Mouse (Mus musculus): ENCODE measurements around the gene Ptprd. TPM values are rescaled to one million over a fixed set of nuclear protein-coding genes. Genes with fewer than 3 reads are reported as not detected.
A peak's percentile ranks its signal among the peaks of the same experiment; 100 is the strongest.

The Ptprd gene
- polyA plus RNA-seq, 1 experiment from 2014 or later = 14.9 TPM

DNA sequence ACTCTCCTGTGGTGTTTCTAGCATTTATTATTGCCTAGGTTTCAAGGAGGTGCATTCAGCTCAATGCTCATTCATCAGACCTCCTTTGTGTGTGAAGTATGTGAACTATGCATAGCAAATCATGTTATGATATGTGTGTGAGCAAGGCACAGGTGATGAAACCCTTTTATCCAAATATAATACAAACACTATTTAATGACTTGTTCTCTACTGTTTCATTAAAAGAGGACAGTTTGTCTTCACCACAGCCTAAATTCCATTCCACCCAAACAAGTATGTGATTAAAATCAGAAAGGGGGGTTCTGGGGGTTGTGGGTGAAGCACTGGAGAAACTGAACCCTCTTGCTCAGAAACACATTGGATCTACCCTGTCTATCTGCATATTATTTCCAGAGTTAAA, 1752.1 kb downstream of the Ptprd start:
- DNase-seq (ENCODE audit: low spot score) (no peak), ATAC-seq (no peak)
- H3K9ac ChIP-seq (replicated peaks; ENCODE audit: low read depth) = no peak overlapping the region
- TF ChIP-seq CTCF (IDR thresholded peaks at IDR 0.05) (no peak), EP300 (IDR thresholded peaks at IDR 0.05) (no peak)
- no peaks in the 10 kb centered on the region for H3K27me3 ChIP-seq (replicated peaks; ENCODE audit: insufficient read depth, low read length)
- no peaks in the 10 kb centered on the region for H3K36me3 ChIP-seq (ENCODE audit: insufficient read depth, low read length)
- H3K4me1 ChIP-seq (ENCODE audit: insufficient read depth, low read depth, low read length) = no peaks in the 10 kb centered on the region
- H3K9me3 ChIP-seq (ENCODE audit: low read length) = no peaks in the 10 kb centered on the region
- H3K4me3 ChIP-seq (ENCODE audit: low read depth, low read length) = no peak overlapping the region
- no peak overlapping the region for H3K27ac ChIP-seq (ENCODE audit: low read length)
- no peak overlapping the region for H3K4me2 ChIP-seq (replicated peaks; ENCODE audit: low read depth, low read length)

DNA sequence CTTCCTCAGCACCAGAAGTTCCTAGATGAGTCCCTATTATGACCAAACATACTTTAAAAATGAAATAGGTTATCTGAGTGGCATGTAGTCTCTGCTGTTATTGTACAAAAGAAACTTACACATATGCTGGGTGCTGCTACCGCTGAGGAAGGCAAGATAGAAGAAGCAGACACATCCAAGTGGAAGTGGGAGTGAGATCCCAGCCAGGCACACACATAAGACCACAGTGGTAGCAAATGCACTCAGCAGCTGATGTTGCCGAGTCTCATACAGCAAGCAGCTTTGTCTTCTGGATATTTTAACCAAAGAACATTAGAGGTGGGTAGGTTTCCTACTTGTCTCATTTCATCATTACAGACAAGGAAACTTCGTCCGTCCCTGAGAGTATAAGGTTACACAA, 1759.5 kb downstream of the Ptprd start:
- Histone ChIP-seq H3K36me3 (ENCODE audit: insufficient read depth, low read length) (no peaks in the 10 kb centered on the region), H3K4me2 (replicated peaks; ENCODE audit: low read depth, low read length) (no peak overlapping the region), H3K9me3 (ENCODE audit: low read length) (no peaks in the 10 kb centered on the region), H3K4me1 (ENCODE audit: insufficient read depth, low read depth, low read length) (no peaks in the 10 kb centered on the region), H3K27me3 (replicated peaks; ENCODE audit: insufficient read depth, low read length) (no peaks in the 10 kb centered on the region), H3K9ac (replicated peaks; ENCODE audit: low read depth) (no peak overlapping the region), H3K27ac (ENCODE audit: low read length) (no peak overlapping the region), H3K4me3 (ENCODE audit: low read depth, low read length) (no peak overlapping the region)
- no peak for DNase-seq (ENCODE audit: low spot score)
- TF ChIP-seq CTCF (IDR thresholded peaks at IDR 0.05) (no peak), EP300 (IDR thresholded peaks at IDR 0.05) (no peak)
- 76% methylated on average over 4 of the region's 4 CpGs for whole genome bisulfite sequencing
- no peak for ATAC-seq

DNA sequence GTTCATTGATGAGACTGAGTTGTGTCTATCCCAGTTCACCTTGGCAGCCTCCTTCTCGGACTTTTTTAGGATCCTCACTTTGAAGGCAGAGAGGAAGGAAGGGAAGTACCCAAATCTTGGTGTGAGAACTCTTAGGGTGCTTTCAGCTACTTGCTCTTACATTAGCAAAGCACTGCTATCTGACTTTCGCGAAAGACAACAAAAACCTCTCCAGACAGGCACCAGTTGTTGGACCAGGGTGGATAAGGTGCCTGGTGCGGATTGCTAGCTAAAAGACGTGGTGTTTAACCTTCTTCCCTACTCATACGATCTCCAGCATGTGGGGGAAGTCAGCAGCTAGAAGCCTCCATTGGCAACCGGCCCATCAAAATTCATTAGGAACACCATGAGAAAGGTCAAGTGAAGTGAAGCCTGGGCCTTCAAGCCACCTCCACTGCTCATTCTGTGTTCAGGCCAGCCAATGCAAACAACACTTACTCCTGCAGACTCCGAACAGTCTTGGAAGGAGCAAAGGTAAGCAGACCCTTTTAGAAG, 1760.7 kb downstream of the Ptprd start:
- WGBS = 31% methylated on average over 8 of the region's 8 CpGs
- no peak overlapping the region for H3K27ac ChIP-seq (ENCODE audit: low read length)
- H3K4me3 ChIP-seq (ENCODE audit: low read depth, low read length) = 0 out of 2 replicates have a peak overlapping the region, but pooled peaks have one; percentile 87
- H3K4me2 ChIP-seq (replicated peaks; ENCODE audit: low read depth, low read length) = peak overlapping the region; percentile 96
- DNase-seq (ENCODE audit: low spot score) (no peak), ATAC-seq (no peak)
- no peaks in the 10 kb centered on the region for H3K9me3 ChIP-seq (ENCODE audit: low read length)
- TF ChIP-seq CTCF (IDR thresholded peaks at IDR 0.05) (no peak), EP300 (IDR thresholded peaks at IDR 0.05) (no peak)
- no peaks in the 10 kb centered on the region for H3K27me3 ChIP-seq (replicated peaks; ENCODE audit: insufficient read depth, low read length)
- H3K9ac ChIP-seq (replicated peaks; ENCODE audit: low read depth) = no peak overlapping the region
- no peaks in the 10 kb centered on the region for H3K4me1 ChIP-seq (ENCODE audit: insufficient read depth, low read depth, low read length)
- no peaks in the 10 kb centered on the region for H3K36me3 ChIP-seq (ENCODE audit: insufficient read depth, low read length)

DNA sequence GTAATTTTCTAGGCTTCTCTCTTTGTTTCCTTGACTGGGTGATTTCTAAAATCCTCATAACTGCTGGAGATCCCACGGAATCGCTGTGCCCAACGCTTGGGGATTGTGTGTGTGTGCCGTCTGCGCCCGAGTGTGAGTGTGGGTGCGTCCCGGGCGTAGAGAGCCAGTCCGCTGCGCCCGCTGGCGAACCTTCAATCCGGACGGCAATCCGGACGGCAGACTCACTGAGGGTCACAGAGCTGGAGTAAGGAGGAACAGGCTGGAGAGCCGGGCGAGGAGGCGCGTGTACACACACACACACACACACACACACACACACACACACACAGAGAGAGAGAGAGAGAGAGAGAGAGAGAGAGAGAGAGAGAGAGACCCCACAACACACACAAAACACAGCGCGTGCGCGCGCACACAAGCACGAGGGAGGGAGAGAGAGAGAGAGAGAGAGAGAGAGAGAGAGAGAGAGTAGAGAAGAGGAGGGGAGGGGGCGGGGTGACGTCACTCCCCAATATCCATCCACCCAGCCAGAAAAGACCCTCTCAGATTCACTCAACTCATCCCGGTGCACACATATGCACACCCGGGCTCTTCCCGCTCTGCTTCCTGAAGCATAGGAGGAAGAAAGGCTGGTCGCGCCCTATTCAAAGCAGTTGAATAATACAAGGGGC, 1761.3 kb downstream of the Ptprd start:
- H3K4me2 ChIP-seq (replicated peaks; ENCODE audit: low read depth, low read length) = peak overlapping the region; percentile 96
- H3K27ac ChIP-seq (ENCODE audit: low read length) = peak overlapping the region; percentile 75; the same call in 1 of the 2 replicates
- WGBS = 3% methylated on average over 33 of the region's 34 CpGs
- no peaks in the 10 kb centered on the region for H3K27me3 ChIP-seq (replicated peaks; ENCODE audit: insufficient read depth, low read length)
- ATAC-seq (peak; percentile 75), DNase-seq (ENCODE audit: low spot score) (peak; percentile 71)
- no peaks in the 10 kb centered on the region for H3K4me1 ChIP-seq (ENCODE audit: insufficient read depth, low read depth, low read length)
- H3K9ac ChIP-seq (replicated peaks; ENCODE audit: low read depth) = peak overlapping the region; percentile 65
- H3K36me3 ChIP-seq (ENCODE audit: insufficient read depth, low read length) = no peaks in the 10 kb centered on the region
- no peak for TF ChIP-seq EP300 (IDR thresholded peaks at IDR 0.05)
- TF ChIP-seq CTCF (IDR thresholded peaks at IDR 0.05) = no peak
- H3K4me3 ChIP-seq (ENCODE audit: low read depth, low read length) = peak overlapping the region; percentile 87
- no peaks in the 10 kb centered on the region for H3K9me3 ChIP-seq (ENCODE audit: low read length)

DNA sequence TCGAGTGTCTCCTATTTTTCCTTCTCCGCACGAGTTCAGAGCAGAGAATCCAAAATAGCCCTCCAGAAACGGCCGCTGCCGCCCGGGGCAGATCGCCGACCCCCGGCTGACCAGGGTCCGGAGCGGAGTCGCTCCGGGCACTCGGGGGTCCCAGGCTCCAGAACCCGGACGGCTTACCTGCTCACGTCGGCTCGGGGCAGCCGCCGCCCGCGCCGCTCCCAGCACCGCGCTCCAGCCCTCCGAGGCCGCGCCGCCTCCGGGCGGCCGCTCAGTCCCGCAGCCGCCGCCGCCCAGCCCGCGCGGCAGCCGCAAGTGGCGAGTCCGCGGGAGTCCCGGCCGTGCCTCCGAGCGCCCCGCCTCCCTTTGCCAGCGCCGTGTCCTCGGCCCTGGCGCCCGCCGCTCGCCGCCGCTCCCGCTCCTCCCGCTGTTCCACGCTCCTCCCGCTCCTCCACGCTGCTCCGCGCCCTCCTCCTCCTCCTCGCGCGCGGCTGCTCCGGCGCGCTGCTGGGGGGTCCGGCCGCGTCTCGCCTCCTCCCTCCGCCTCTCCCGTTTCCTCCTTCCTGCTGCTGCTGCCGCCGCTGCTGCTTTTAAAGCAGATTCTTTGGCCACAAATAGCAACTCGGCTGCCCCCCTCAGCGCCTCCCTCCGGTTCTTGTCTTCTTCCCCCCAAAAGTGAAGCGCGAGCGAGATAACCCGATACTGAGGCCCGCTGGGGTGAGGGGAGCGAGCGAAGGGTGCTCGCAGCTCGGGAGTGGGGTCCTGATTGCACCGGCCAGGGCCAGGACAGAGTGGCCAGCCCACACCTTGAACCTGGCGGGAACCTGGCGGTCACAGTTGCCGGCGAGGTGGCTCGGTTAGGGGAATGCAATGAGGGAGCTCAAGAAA, 1762.1 kb downstream of the Ptprd start:
- H3K4me1 ChIP-seq (ENCODE audit: insufficient read depth, low read depth, low read length) = no peaks in the 10 kb centered on the region
- ATAC-seq (peak; percentile 85), DNase-seq (ENCODE audit: low spot score) (peak; percentile 80)
- no peaks in the 10 kb centered on the region for H3K27me3 ChIP-seq (replicated peaks; ENCODE audit: insufficient read depth, low read length)
- H3K27ac ChIP-seq (ENCODE audit: low read length) = peak overlapping the region; percentile 75
- peak overlapping the region; percentile 96 for H3K4me2 ChIP-seq (replicated peaks; ENCODE audit: low read depth, low read length)
- H3K4me3 ChIP-seq (ENCODE audit: low read depth, low read length) = peak overlapping the region; percentile 87
- peak; percentile 11; the same call in 1 of the 2 replicates for TF ChIP-seq CTCF (IDR thresholded peaks at IDR 0.05)
- TF ChIP-seq EP300 (IDR thresholded peaks at IDR 0.05) = no peak
- no peaks in the 10 kb centered on the region for H3K36me3 ChIP-seq (ENCODE audit: insufficient read depth, low read length)
- H3K9me3 ChIP-seq (ENCODE audit: low read length) = no peaks in the 10 kb centered on the region
- 0% methylated on average over 38 of the region's 99 CpGs for WGBS
- H3K9ac ChIP-seq (replicated peaks; ENCODE audit: low read depth) = peak overlapping the region; percentile 65

All from lung, postnatal 0 days (tissue).